Mouse (Mus musculus) forebrain, embryonic 14.5 days (tissue): ENCODE measurements at regions not wholly inside any gene's neighbourhood (a gene's known extent, or its start where the extent isn't known, plus 50 kb on each side); places are given as distances from the start of the nearest gene placed in this dataset.

Experiments used
- ATAC-seq: fragments of 200-750 bp; cut with Nextera tagmentation; 2 replicates; pipeline ENCODE4 v1.8.0; 2017; ENCODE audit warnings: mild to moderate bottlenecking, moderate library complexity
- DNase-seq: peaks from one replicate; pipeline ENCODE4 v3.0.0-alpha.2; 2015; ENCODE audit warnings: low spot score
- H3K27ac ChIP-seq: fragments of 300-500 bp; sonication (generic); 2 replicates; pipeline ENCODE4 v1.5.1; 2014; ENCODE audit warnings: low read depth, mild to moderate bottlenecking, control low read depth, low read length, moderate library complexity
- H3K27me3 ChIP-seq: fragments of 300-500 bp; sonication (generic); replicated peaks from 2 replicates; pipeline ENCODE4 v1.6.1; 2014; ENCODE audit warnings: low read length, control low read depth, mixed read lengths; ENCODE audit not compliant: control insufficient read depth, insufficient read depth
- H3K36me3 ChIP-seq: fragments of 300-500 bp; sonication (generic); 2 replicates; pipeline ENCODE4 v1.6.1; 2014; ENCODE audit warnings: low read length, control low read depth; ENCODE audit not compliant: control insufficient read depth, insufficient read depth
- H3K4me1 ChIP-seq: fragments of 300-500 bp; sonication (generic); 2 replicates; pipeline ENCODE4 v1.6.1; 2014; ENCODE audit warnings: antibody characterized with exemption, low read length, control low read depth; ENCODE audit not compliant: control insufficient read depth, insufficient read depth
- H3K4me2 ChIP-seq: fragments of 300-500 bp; sonication (generic); 2 replicates; pipeline ENCODE4 v1.6.1; 2014; ENCODE audit warnings: mild to moderate bottlenecking, control low read depth, low read length
- H3K4me3 ChIP-seq: fragments of 300-500 bp; sonication (generic); 2 replicates; pipeline ENCODE4 v1.5.1; 2014; ENCODE audit warnings: low read depth, low read length, control low read depth
- H3K9ac ChIP-seq: fragments of 300-500 bp; sonication (generic); 2 replicates; pipeline ENCODE4 v1.6.1; 2014; ENCODE audit warnings: mild to moderate bottlenecking, low read length, control low read depth, moderate library complexity
- H3K9me3 ChIP-seq: fragments of 300-500 bp; sonication (generic); replicated peaks from 2 replicates; pipeline ENCODE4 v1.6.1; 2016; ENCODE audit warnings: low read length, control low read depth, mixed read lengths; ENCODE audit not compliant: control insufficient read depth
- WGBS: fragments of 180-500 bp; shearing (Covaris S2); extraction: QIAGEN DNeasy Blood & Tissue Kit; methylation state at CpG from one replicate; pipeline ENCODE4 v1.1.7; 2014; 5-methylcytosine and 5-hydroxymethylcytosine counted together

GRCm38 (mm10) chr5:111578977-111579727 lies 154.6 kb upstream of the Gm26897 start:
- H3K27me3 ChIP-seq: no peaks in the 10 kb centered on the region
- H3K4me1 ChIP-seq: peaks cover 58% of the 10 kb centered on the region
- 17% methylated on average over 12 of the region's 12 CpGs for WGBS
- ATAC-seq: no peak
- H3K9me3 ChIP-seq: no peaks in the 10 kb centered on the region
- H3K9ac ChIP-seq: no peak overlapping the region
- H3K4me3 ChIP-seq: no peak overlapping the region
- peak; percentile 39 for DNase-seq
- H3K27ac ChIP-seq: peak overlapping the region; percentile 36; the same call in 1 of the 2 replicates
- no peak overlapping the region for H3K4me2 ChIP-seq
- H3K36me3 ChIP-seq: no peaks in the 10 kb centered on the region

- DNase-seq (peak; percentile 94), ATAC-seq (peak; percentile 81)
- peaks cover 55% of the 10 kb centered on the region for H3K4me1 ChIP-seq
- H3K36me3 ChIP-seq: no peaks in the 10 kb centered on the region
- no peaks in the 10 kb centered on the region for H3K27me3 ChIP-seq
- peak overlapping the region; percentile 19 for H3K4me3 ChIP-seq
- 1% methylated on average over 31 of the region's 31 CpGs for WGBS
- H3K9ac ChIP-seq: peak overlapping the region; percentile 49
- H3K27ac ChIP-seq: peak overlapping the region; percentile 82
- no peaks in the 10 kb centered on the region for H3K9me3 ChIP-seq
- H3K4me2 ChIP-seq: peak overlapping the region; percentile 59
Observed at GRCm38 (mm10) chr5:111580870-111581771, 152.6 kb upstream of the Gm26897 start.

GRCm38 (mm10) chr5:111582004-111582403 lies 151.7 kb upstream of the Gm26897 start:
- Histone ChIP-seq H3K27me3 (no peaks in the 10 kb centered on the region), H3K4me1 (peaks cover 52% of the 10 kb centered on the region), H3K4me2 (peak overlapping the region; percentile 59), H3K9ac (peak overlapping the region; percentile 49), H3K36me3 (no peaks in the 10 kb centered on the region), H3K4me3 (peak overlapping the region; percentile 19), H3K27ac (peak overlapping the region; percentile 82), H3K9me3 (no peaks in the 10 kb centered on the region)
- no peak for DNase-seq
- peak; percentile 13 for ATAC-seq
- 6% methylated on average over 9 of the region's 9 CpGs for WGBS

- no peaks in the 10 kb centered on the region for H3K36me3 ChIP-seq
- peak overlapping the region; percentile 84 for H3K27ac ChIP-seq
- 13% methylated on average over 4 of the region's 4 CpGs for WGBS
- no peaks in the 10 kb centered on the region for H3K27me3 ChIP-seq
- H3K9me3 ChIP-seq: no peaks in the 10 kb centered on the region
- no peak overlapping the region for H3K4me3 ChIP-seq
- peak overlapping the region; percentile 29 for H3K9ac ChIP-seq
- peaks cover 19% of the 10 kb centered on the region for H3K4me1 ChIP-seq
- DNase-seq (peak; percentile 84), ATAC-seq (peak; percentile 76)
- H3K4me2 ChIP-seq: no peak overlapping the region
Observed at GRCm38 (mm10) chr5:111590619-111591081, 143.1 kb upstream of the Gm26897 start.

GRCm38 (mm10) chr5:111592807-111593206 lies 140.9 kb upstream of the Gm26897 start:
- no peak for DNase-seq
- Histone ChIP-seq H3K27me3 (no peaks in the 10 kb centered on the region), H3K36me3 (no peaks in the 10 kb centered on the region), H3K9me3 (no peaks in the 10 kb centered on the region), H3K27ac (no peak overlapping the region), H3K4me1 (peaks cover 36% of the 10 kb centered on the region), H3K4me3 (no peak overlapping the region), H3K9ac (no peak overlapping the region), H3K4me2 (no peak overlapping the region)
- 61% methylated on average over 4 of the region's 4 CpGs for WGBS
- no peak for ATAC-seq

GRCm38 (mm10) chr5:111594111-111594510 lies 139.6 kb upstream of the Gm26897 start:
- peaks cover 45% of the 10 kb centered on the region for H3K4me1 ChIP-seq
- H3K9me3 ChIP-seq: no peaks in the 10 kb centered on the region
- no peak for ATAC-seq
- no peak for DNase-seq
- no peak overlapping the region for H3K4me3 ChIP-seq
- no peaks in the 10 kb centered on the region for H3K36me3 ChIP-seq
- 82% methylated on average over 5 of the region's 5 CpGs for WGBS
- no peaks in the 10 kb centered on the region for H3K27me3 ChIP-seq
- no peak overlapping the region for H3K4me2 ChIP-seq
- no peak overlapping the region for H3K9ac ChIP-seq
- H3K27ac ChIP-seq: peak overlapping the region; percentile 91; the same call in 1 of the 2 replicates

GRCm38 (mm10) chr5:111595438-111595837 lies 138.3 kb upstream of the Gm26897 start:
- Histone ChIP-seq H3K36me3 (no peaks in the 10 kb centered on the region), H3K9me3 (no peaks in the 10 kb centered on the region), H3K9ac (no peak overlapping the region), H3K4me1 (peaks cover 41% of the 10 kb centered on the region), H3K27ac (peak overlapping the region; percentile 91), H3K4me2 (no peak overlapping the region), H3K4me3 (no peak overlapping the region), H3K27me3 (no peaks in the 10 kb centered on the region)
- ATAC-seq (peak; percentile 90), DNase-seq (peak; percentile 96)
- WGBS: 3% methylated on average over 12 of the region's 12 CpGs

GRCm38 (mm10) chr5:111597733-111598132 lies 136.0 kb upstream of the Gm26897 start:
- Histone ChIP-seq H3K4me3 (no peak overlapping the region), H3K4me1 (peaks cover 44% of the 10 kb centered on the region), H3K9ac (no peak overlapping the region), H3K27ac (peak overlapping the region; percentile 70; the same call in 1 of the 2 replicates), H3K9me3 (no peaks in the 10 kb centered on the region), H3K27me3 (no peaks in the 10 kb centered on the region), H3K4me2 (no peak overlapping the region), H3K36me3 (no peaks in the 10 kb centered on the region)
- DNase-seq (no peak), ATAC-seq (no peak)
- WGBS: 4% methylated on average over 2 of the region's 2 CpGs
